ENCODE assay signal across 16 mouse cellular contexts in genomic region chr9:67592726-67593125, GRCm38 (mm10). TPM values are rescaled to one million over a fixed set of nuclear protein-coding genes. Genes with fewer than 3 reads are reported as not detected.
"Had no signal": no experiment of that assay in that cellular context is flagged by ENCODE, and none has a peak within 500 bp of the region (broad histone marks: within the 10 kb centered on the region; RNA-seq: fewer than 3 reads in every experiment).

No protein-coding gene starts in this region.

- H3K27me3 ChIP-seq: neural tube, embryonic 13.5 days; neural tube, embryonic 15.5 days; stomach, embryonic 15.5 days had no signal

- DNase-seq: retina, postnatal 1 day; right cerebral cortex, adult 18-20 months; right cerebral cortex, postnatal 14 days; right cerebral cortex, postnatal 25 days; right cerebral cortex, postnatal 4 days; spleen, adult 18-20 months; thymus, adult 18-20 months; thymus, adult 2 months; thymus, postnatal 14 days; thymus, postnatal 25 days; thymus, postnatal 36 days; thymus, postnatal 4 days had no signal

- H3K9me3 ChIP-seq: neural tube, embryonic 13.5 days; neural tube, embryonic 15.5 days; stomach, embryonic 15.5 days had no signal

- H3K36me3 ChIP-seq: neural tube, embryonic 13.5 days; neural tube, embryonic 15.5 days; stomach, embryonic 15.5 days had no signal

- H3K4me3 ChIP-seq: neural tube, embryonic 13.5 days; neural tube, embryonic 15.5 days; stomach, embryonic 15.5 days had no signal

- H3K4me1 ChIP-seq: neural tube, embryonic 13.5 days; stomach, embryonic 15.5 days had no signal

- H3K4me2 ChIP-seq: neural tube, embryonic 13.5 days; neural tube, embryonic 15.5 days; stomach, embryonic 15.5 days had no signal

- H3K27ac ChIP-seq: neural tube, embryonic 13.5 days; neural tube, embryonic 15.5 days; stomach, embryonic 15.5 days had no signal

- H3K9ac ChIP-seq: neural tube, embryonic 13.5 days; neural tube, embryonic 15.5 days; stomach, embryonic 15.5 days had no signal

RNA-seq across cellular contexts. Expression of gene Tln2, which starts 33.2 kb away (rescaled TPM):
- total RNA-seq: neutrophil, adult 5-6 weeks had no signal
